8 mouse cellular contexts compared by ENCODE assay signal in genomic region chr19:31971998-31972397, GRCm38 (mm10).
A peak's percentile ranks its signal among the peaks of the same experiment; 100 is the strongest.
DNase-seq lines count a peak whose midpoint lies in the region; ATAC-seq and TF ChIP-seq lines count a peak whose summit lies in the region.

No protein-coding gene starts in this region.

- ATAC-seq in forebrain, embryonic 13.5 days = peak; percentile 97
- ATAC-seq in lung, embryonic 15.5 days (ENCODE audit: borderline replicate concordance, extremely low read depth, low FRiP score, low TSS enrichment) = peak; percentile 69; the same call in 1 of the 2 replicates

- no peaks in the 10 kb centered on the region for H3K36me3 ChIP-seq in ES-Bruce4 (ENCODE audit: control insufficient read depth, insufficient read depth, low read length, poor library complexity, severe bottlenecking)
- no peaks in the 10 kb centered on the region for H3K36me3 ChIP-seq in forebrain, embryonic 13.5 days (ENCODE audit: poor library complexity, severe bottlenecking)
- no peaks in the 10 kb centered on the region for H3K36me3 ChIP-seq in lung, embryonic 15.5 days
- H3K36me3 ChIP-seq in thymus, adult 2 months (ENCODE audit: control insufficient read depth, insufficient read depth, low read length) = no peaks in the 10 kb centered on the region

- DNase-seq in c-Kit-positive CD71-negative TER-119-negative erythroid progenitor cells, embryonic 14.5 days (ENCODE audit: low read depth) = peak; percentile 92
- peak; percentile 74 to 85 for DNase-seq in heart, postnatal 36 days
- peak; percentile 84 for DNase-seq in layer of hippocampus, adult 11-12 months (ENCODE audit: low spot score)
- DNase-seq in ovary, adult 18-20 months (ENCODE audit: low spot score) = peak; percentile 53
- peak; percentile 89 for DNase-seq in thymus, adult 2 months

- no peak overlapping the region for H3K4me3 ChIP-seq in ES-Bruce4 (ENCODE audit: low read depth, low read length)
- no peak overlapping the region for H3K4me3 ChIP-seq in forebrain, embryonic 13.5 days
- no peak overlapping the region for H3K4me3 ChIP-seq in lung, embryonic 15.5 days
- no peak overlapping the region for H3K4me3 ChIP-seq in thymus, adult 2 months (ENCODE audit: control insufficient read depth, insufficient read depth, low read length)

- H3K9ac ChIP-seq in ES-Bruce4 (ENCODE audit: low read depth, poor library complexity, severe bottlenecking) = no peak overlapping the region
- H3K9ac ChIP-seq in forebrain, embryonic 13.5 days = no peak overlapping the region
- no peak overlapping the region for H3K9ac ChIP-seq in lung, embryonic 15.5 days

- H3K9me3 ChIP-seq in ES-Bruce4 (replicated peaks; ENCODE audit: control insufficient read depth, insufficient read depth, low read length, poor library complexity, severe bottlenecking) = peaks cover 7% of the 10 kb centered on the region
- H3K9me3 ChIP-seq in forebrain, embryonic 13.5 days (replicated peaks) = no peaks in the 10 kb centered on the region
- no peaks in the 10 kb centered on the region for H3K9me3 ChIP-seq in lung, embryonic 15.5 days

- intact Hi-C loops in heart, postnatal 36 days (cut with DNase I) = loop anchor here (5.0 kb wide), 4 partner anchors 60 to 720 kb away; no protein-coding TSS in a partner anchor

- peak; percentile 95 for TF ChIP-seq CTCF in ES-Bruce4 (IDR thresholded peaks at IDR 0.05; ENCODE audit: low read depth, low read length)
- peak; percentile 73; the same call in 1 of the 2 replicates for TF ChIP-seq CTCF in thymus, adult 2 months (IDR thresholded peaks at IDR 0.05; ENCODE audit: borderline replicate concordance, control insufficient read depth, extremely low read depth, insufficient read depth, low read length, poor library complexity)

- TF ChIP-seq EP300 in ES-Bruce4 (IDR thresholded peaks at IDR 0.05; ENCODE audit: insufficient read depth, low read depth, low read length) = 0 out of 2 replicates have a peak, but pooled peaks have one; percentile 16

- no peak overlapping the region for H3K27ac ChIP-seq in ES-Bruce4 (ENCODE audit: insufficient read depth, low read length)
- no peak overlapping the region for H3K27ac ChIP-seq in forebrain, embryonic 13.5 days
- H3K27ac ChIP-seq in lung, embryonic 15.5 days = no peak overlapping the region
- H3K27ac ChIP-seq in thymus, adult 2 months (ENCODE audit: control insufficient read depth, insufficient read depth, low read length) = no peak overlapping the region

- H3K27me3 ChIP-seq in ES-Bruce4 (ENCODE audit: control insufficient read depth, insufficient read depth, low read length, poor library complexity, severe bottlenecking) = no peaks in the 10 kb centered on the region
- no peaks in the 10 kb centered on the region for H3K27me3 ChIP-seq in forebrain, embryonic 13.5 days
- H3K27me3 ChIP-seq in lung, embryonic 15.5 days = peaks cover 7% of the 10 kb centered on the region; the same call in 1 of the 2 replicates
- H3K27me3 ChIP-seq in thymus, adult 2 months (ENCODE audit: control insufficient read depth, insufficient read depth, low read length) = no peaks in the 10 kb centered on the region

- no peak overlapping the region for H3K4me2 ChIP-seq in forebrain, embryonic 13.5 days
- no peak overlapping the region for H3K4me2 ChIP-seq in lung, embryonic 15.5 days

- TF ChIP-seq POLR2A in ES-Bruce4 (IDR thresholded peaks at IDR 0.05; ENCODE audit: insufficient read depth, low read length) = no peak
- no peak for TF ChIP-seq POLR2A in thymus, adult 2 months (IDR thresholded peaks at IDR 0.05; ENCODE audit: control insufficient read depth, extremely low read depth, insufficient read depth, low read length, poor library complexity)

- H3K4me1 ChIP-seq in ES-Bruce4 (ENCODE audit: control insufficient read depth, insufficient read depth, low read length) = no peaks in the 10 kb centered on the region
- no peaks in the 10 kb centered on the region for H3K4me1 ChIP-seq in forebrain, embryonic 13.5 days
- H3K4me1 ChIP-seq in lung, embryonic 15.5 days = no peaks in the 10 kb centered on the region
- peaks cover 6% of the 10 kb centered on the region for H3K4me1 ChIP-seq in thymus, adult 2 months (replicated peaks; ENCODE audit: control insufficient read depth, insufficient read depth, low read length)

- 9% methylated on average over 6 of the region's 6 CpGs for WGBS in forebrain, embryonic 13.5 days
- WGBS in lung, embryonic 15.5 days = 8% methylated on average over 6 of the region's 6 CpGs
- 13% methylated on average over 6 of the region's 6 CpGs for WGBS in thymus, adult 2 months
